Mouse (Mus musculus) gastrocnemius, adult 8-10 months (tissue): ENCODE measurements around the gene 5730522E02Rik. TPM values are rescaled to one million over a fixed set of nuclear protein-coding genes. Genes with fewer than 3 reads are reported as not detected.

Experiments used
- DNase-seq, 2 experiments: peaks; one replicate each; pipeline ENCODE4 v3.0.0; 2022; ENCODE audit warnings: low spot score in 2 of 2
- total RNA-seq, 4 experiments: library from RNA; stranded (reverse); gene quantifications; 2 replicates each; pipeline ENCODE4 v1.2.4; 2022

Gene 5730522E02Rik
- total RNA-seq, 4 experiments from 2014 or later, result not detected

DNA sequence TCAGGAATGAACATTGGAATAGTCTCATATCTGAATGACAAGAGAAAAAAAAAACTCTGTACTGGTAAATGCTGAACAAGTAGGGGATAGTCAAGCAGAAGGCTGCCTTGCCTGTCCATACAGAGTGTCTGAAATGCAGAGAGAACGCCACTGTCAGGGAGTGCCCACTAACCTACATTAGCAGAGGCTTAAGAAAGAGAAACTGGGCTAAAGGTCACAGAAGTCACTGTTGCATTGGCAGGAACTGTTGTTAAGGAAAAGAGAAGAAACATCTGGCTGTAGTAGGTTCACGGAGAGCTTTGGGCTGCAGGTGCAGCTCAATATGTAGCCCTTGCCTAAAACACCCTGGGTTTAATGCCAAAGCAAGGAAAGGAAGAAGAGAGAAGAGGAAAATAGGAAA is 82.2 kb downstream of the 5730522E02Rik start:
- DNase-seq, result no peak

DNA sequence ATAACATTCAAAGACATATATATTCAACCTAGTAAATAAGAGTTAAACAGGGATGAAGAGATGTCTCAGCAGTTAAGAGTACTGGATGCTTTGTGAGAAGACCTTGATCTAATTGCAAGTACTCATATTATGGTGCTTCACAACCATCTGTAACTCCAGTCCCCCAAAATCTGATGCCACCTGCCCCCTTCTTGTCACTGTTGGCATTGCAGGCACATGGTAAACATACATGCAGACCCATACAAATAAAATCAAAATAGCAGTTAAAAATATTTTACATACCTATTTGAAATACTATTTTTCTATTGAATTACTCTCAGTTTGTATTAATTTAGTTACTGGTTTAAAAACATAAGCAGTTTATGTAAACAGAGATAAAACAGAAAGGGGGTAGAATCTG is 84.6 kb downstream of the 5730522E02Rik start:
- DNase-seq, result no peak

DNA sequence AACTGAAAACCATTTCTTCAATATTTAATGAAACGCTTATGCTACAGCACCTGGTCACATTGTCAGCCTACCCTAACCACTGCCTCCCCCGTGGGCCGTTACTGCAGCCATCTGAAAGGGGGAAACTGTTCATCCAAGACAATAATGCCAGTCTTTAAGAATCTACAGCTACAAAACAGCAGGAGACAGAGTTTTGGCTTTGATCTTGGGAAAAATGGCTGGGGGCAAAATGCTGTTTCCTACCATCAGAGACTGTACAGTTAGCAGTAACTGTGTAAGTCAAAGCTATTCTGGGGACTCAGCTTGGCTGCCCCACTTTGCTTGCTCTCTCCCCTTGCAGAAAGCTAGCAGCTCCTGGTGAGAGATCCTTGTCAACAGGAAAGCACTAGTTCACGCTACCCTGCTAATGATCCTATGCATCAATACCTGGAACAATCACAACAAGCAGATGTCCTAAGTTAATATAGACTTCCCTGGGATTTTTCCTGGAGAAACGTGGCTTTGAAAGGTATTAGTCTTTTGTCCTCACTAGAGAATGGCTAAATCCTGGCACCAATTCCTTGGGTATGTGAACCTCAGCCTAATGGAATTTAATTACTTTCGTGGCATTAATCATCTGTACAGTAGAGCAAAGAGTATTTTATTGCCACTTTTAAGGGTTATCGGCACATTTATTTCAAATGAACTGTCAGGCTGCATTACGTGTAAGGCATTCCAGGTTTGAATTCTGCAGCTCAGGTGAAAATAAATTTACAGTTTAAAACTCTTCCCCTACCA is 89.6 kb downstream of the 5730522E02Rik start:
- no peak for DNase-seq

DNA sequence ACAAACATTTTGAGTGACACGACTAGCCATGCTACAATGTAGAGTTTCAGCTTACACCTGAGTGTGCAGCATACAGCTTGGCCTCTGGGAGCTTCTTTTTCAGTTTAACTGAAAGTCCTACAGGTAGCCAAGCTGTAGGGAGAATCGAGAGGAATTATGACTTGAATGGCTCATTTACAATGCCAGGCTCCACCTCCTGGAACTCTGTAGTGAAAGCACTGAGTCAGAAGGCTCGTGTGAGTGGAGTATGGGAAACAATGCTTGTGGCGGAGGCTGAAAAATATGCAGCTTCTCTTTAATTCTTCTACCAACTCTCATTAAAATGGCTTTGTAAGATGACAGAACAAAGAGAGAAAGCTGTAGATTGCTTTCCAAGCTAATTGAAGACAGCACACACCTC is 92.9 kb downstream of the 5730522E02Rik start:
- no peak for DNase-seq

DNA sequence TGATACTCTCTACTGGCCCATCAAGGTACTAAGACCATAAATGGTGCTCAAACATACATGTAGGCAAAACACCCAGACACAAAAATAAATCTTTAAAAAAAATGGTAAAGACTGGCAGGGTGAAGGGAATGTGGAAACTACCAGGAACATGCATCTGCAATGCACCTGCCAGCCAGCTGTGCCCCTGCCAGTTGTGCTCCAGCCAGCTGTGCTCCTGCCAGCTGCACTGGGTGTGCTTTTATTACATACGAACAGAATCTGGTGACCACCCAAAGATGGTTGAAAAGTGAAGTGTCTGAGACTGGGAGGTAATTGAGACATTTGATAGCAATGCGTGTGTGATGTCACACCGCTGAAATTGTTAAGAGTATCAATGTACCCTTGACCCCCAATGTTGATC is 98.4 kb downstream of the 5730522E02Rik start:
- no peak for DNase-seq

DNA sequence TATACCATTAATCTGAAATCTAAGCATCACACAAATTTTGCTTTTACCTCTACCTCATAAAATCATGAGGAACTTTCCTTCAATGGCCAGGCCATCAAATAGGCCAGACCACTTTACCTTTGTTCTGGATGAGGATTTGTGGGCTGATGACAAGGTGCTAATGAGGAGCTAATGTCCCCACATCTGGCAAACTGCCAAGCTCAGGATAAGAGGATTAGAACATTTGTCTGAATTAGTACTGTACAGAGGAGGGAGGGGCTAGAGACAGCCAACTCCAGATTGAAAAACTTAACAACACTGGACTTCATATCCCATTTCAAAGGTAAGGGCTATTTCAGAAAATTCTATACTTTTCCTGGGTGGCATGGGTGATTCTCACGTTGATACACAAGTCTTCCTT is 101.9 kb downstream of the 5730522E02Rik start:
- DNase-seq, result no peak

DNA sequence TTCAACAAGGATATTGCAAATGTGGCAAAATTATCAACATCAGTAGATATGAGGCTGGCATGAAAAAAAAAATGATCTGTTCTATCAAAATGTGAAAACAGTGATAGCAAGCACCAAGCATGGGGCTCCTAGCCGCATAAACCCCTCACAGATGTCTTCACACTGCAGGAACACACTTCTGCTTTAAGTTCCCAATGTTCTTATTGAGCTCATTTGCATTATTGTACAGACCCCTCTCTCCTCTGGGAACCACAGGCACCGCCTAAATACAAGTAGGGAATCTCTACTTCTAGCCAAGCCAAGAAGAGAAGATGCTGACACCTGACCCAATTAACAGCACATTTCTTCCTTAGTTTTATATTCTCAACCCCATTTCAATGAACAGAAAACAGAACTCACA is 105.9 kb downstream of the 5730522E02Rik start:
- no peak for DNase-seq

DNA sequence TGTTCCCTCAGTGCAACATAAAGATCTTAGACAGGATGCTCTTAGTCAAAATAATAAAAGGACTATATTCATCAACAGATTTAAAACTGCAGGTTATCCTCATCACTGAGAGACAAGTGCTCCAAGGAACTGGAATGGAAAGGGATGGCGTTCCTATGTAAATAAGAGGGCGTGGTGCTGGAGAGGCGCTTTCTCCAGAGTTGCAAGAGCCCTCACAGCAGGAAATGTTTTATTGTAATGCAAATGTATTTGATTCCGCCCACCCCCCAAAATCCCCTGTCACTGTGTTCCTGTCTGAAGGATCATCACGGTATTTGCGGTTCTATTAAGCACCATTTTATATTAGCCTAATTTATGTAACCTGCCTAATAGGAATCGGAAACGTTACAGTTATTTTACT is 106.9 kb downstream of the 5730522E02Rik start:
- DNase-seq, result no peak

DNA sequence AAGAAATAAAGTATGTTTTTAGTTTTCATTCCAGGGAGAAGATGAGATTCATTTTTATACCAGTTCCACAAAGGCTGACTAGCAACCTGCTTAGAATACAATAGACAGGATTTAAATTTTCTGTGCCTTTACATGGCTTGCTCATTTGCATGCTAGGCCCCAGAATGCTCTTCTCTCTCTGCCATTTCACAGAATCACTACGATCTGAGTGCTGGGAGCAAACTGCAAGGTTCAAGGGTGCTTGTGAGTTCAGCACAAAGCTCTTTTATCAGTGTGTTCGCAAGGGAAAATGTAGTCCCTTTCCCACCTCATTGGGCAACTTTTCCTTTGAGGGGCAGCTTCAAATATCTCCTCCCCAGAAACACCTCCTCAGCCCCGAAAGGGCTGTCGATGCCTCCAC is 107.7 kb downstream of the 5730522E02Rik start:
- no peak for DNase-seq

DNA sequence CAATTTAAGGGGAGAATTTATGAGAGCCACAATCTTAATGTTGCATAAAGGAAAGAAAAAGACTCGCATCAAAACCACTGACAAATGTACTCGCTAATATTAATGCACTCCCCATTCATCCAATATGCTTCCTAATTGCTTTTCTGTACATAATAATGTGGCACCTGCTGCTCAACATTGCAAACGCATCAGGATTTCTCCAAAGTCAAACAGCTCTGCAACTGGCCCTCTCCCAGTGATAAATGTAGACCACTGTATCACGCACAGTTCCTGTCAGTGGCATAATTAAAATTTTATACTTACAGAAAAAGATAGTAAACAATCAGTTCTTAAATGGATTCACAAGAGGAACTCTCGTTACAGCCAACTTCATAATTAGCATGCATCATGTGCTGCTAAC is 110.5 kb downstream of the 5730522E02Rik start:
- DNase-seq, result no peak

DNA sequence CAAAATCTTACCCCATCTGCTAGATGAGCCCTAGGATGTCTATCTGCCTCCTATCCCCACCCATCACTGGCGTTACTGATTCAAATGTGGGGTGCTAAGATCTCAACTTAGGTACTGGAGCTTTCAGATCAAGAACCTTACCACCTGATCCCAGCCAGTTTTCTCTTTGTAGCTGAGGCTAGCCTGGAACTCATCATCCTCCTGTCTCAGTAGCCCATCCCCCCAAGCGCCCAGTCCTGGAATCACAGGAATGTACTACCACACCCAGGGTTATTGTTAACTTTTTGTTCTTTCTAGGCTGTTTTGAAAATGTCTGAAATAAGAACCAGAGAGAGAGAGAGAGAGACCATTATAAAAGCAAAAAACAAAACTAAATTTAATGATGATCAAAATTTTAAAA is 111.6 kb downstream of the 5730522E02Rik start:
- DNase-seq, result no peak

DNA sequence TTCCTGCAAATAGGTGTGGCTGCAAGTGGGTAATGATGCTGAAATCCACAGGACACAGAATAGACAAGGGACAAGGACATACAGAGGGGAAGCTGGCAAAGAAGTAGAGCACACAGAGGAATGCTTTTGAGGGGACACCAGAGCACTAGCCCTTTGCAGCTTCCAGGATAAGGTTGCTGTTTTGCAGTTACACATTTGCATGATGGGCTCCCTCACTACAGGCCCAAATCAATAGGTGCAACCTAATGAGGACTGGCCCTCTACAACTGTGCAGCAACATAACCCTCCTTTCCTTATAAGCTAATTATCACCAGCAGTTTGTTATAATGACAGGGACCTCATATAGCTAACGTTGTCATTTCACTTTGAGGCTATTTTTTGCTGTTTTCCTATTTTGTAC is 114.5 kb downstream of the 5730522E02Rik start:
- DNase-seq, result no peak

DNA sequence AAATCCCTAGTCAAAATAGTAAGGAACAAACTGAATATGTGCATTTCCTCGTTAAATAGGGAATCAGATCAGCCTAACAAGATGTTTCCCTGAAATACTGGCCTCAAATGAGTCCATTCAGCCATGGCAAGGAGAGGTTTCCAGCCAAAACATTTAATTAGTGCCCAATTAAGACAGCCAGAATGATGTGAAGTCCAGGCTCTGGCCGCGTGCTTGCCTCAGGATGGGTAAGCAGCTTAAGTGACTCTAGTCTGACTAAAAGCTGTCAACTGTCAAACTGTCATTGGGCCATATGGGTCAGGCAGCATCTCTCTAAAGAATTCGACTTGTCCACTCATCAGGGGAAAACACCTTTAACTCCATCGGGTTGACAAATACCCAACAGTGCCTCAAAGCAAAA is 121.6 kb downstream of the 5730522E02Rik start:
- DNase-seq, result no peak

DNA sequence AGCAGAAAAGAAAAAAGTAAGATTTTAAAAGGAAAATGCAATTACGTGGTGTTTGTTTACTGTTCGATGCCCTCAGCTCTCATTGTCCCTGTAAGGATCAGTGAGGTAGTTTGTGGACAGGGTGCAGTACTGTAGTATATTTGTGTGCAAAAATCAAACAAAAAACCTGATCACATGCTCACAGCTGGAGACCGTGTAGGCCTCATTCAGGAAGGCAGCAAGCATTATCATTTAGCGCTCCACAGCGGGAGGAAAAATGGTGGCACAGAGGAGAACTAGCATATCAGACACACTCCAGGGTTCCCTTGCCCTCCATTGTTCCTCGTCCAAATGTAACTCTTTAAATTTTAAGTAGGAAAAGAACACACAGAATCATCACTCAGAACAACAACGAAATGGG is 123.9 kb downstream of the 5730522E02Rik start:
- no peak for DNase-seq

DNA sequence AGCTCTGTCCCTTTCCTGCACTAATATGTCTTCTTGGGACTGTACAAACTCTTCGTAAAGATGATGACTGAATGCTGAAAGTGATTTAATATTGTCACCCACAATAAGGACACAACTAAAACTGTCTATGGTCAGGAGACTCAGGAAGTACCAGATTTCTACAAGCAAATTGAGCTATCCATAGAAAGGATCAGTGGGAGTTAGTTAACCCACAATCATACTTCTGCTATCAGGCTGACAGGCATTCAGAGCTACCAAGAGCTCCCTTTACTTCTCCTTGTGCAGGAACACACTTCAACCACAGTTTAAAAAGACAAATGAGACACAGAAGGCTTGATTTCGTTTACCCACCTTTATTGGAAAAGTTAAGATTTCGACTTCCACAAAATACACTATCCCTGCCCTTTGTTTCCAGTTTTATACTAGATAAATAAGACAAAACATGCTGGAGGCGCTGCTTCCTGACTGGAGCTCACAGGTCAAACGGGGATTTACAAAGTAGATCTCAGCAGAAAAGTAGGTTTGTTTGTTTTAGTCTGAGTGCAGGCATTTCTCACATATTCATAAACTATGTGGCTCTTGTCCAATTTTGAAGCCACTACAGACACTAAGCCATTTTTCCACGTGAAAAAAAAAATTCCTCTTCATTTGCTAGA is 125.1 kb downstream of the 5730522E02Rik start:
- DNase-seq, result no peak

DNA sequence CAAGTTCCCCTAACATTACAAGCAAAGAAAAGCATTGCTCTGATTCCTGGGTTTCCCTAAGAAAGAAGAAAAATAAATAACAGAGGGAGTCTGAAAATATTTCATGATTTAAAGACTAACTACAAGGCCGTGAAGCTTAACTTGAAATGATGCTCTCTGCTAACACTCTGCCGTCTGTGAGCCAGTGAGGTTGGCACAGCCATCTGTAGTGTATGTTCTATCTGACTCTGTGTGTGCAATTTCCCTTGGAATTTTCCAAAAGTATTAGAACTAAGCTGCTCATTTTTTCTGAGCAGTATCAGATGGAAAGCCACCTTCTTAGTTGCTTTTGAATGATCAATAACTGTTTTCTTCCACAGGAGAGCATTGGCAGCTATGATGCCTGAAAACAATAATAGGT is 134.2 kb downstream of the 5730522E02Rik start:
- DNase-seq, result no peak

DNA sequence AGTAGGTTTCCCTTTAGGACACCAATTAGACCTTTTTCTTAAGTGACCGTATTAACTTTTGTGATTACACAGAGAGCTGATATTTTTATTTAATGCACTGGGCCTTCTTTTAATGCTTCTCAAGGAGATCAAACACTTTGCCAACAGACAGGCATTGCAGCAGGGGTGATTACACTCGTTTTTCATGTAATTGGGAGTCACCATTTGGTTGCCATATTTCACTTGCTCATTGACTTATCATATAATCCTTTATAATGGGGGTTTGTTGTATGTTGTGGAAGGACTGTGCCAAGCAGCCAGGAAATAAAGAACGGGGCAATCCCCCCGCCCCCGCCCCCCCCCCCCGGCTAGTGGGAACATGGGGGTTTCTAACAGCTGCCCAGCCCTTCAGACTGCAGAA is 135.0 kb downstream of the 5730522E02Rik start:
- DNase-seq, result no peak

DNA sequence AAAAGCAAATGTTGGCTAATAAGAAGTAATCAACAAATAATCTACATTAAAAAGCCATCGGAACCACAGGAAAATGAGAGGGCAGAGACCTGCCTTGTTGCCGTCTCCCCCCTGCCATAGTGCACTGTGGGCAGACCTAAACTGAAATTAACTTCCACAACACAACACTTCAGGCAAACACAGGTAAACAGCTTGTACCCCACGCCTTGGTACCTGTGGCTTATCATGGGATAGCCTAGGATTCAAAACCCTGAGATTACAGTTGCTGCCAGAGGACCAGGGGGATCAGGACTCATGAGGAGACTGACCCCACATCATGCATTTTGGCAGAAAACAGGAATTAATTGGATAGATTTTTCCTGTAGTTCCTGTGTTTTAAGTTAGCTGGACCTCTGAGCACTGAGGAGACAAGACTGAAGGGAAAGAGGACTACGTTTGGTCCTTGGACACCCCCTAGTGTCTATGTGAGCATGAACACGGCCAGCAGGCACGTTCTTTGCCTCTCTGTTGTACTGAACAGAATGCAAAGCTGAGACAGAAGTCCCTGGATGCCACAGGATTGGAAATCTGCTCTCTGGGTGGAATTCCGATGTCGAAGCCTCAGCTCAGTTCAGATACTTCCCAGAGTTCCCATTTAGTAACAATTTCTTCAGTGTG is 136.8 kb downstream of the 5730522E02Rik start:
- no peak for DNase-seq

DNA sequence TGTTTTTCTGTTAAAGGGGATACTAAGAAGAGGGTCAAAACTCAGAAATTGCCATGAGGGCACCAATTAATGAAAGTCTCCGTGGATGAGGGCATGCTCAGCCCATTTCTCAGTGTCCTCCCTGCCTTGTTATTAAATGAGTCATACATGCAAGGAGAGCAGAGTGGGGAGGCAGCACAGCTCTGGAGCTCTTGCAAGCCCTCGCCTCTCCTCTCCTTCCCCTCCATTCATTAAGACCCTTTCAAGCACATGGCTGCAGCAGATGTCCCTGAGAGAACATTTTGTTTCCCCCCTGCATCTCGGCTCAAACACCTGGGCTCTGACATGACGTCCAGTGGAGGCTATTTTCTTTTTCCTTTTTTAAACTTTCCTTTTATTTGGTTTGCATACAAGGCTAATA is 138.5 kb downstream of the 5730522E02Rik start:
- DNase-seq, result no peak

DNA sequence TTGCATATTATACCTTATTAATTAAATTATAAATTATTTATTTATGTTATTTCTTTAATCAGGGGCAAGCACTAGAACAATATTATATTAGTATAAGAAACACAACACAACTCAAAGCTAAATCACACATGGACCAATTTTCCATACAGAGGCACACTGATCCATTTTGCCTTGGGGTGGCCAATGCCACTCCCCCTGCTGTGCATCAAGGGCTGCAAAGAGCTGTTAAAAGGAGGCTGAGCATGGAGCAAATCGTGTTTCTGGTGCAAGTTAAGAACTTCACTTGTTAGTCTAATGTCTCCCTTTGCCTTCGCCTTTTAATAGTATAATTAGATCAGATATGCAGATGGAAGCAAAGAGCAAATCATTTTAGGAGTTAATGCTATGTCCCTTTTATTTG is 147.3 kb downstream of the 5730522E02Rik start:
- DNase-seq, result no peak

DNA sequence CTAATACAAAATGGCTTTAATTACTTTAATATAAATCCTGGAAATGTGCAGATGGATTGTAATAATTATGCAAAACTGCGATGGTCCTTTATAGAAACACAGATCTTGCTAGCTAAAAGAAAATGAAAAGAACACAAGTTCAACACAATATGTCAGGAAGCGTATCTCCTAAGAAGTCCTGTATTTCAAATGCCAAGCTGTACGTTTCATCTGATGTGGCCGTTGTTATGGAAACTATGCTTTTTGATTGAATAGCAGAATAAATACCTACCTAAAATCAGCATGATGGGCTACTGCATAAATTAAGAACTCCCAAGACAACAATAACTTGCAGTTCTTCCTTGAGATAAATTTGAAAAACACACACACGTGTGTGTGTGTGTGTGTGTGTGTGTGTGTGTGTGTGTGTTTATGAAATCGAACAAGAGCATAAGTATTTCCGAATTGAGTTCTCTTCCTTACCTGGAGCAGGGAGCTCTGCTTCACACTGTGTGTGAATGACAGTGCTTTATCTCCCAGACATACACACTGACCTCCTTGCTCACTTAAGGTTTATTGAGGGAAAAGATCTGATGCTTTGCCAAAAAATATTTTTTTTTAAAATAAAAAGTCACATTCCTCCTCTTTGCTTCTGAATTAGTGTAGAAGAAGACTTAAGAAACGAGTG is 149.0 kb downstream of the 5730522E02Rik start:
- DNase-seq, result no peak

DNA sequence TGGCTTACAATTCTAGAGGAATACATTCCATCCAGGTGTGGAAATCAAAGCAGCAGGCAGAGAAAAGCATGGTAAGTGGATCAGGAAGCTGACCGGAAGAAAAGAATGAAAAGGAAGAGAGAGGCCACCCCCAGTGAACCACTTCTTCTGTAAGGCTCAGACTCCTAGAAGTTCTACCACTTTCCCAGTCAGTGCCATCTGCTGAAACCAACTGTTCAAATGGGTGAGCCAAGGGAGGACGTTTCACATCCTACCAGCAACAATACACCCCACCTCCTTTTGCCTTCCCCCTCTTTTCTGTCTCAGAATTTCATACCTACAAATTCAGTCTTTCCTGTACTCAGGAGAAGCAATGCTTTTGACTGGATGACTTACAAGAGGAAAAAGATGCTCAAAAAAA is 197.0 kb downstream of the 5730522E02Rik start:
- DNase-seq, result no peak
